Mouse (Mus musculus): Measurements from ENCODE around the gene Sgsh.
"Not testable (repeated sequence)": the region's sequence is repeated elsewhere in the genome, so short reads cannot be mapped to it uniquely, and the experiment has no call there.

The Sgsh gene

GRCm38 (mm10) chr11:119355443-119356385, at the start of gene Sgsh, which contains the start of gene Slc26a11:
Sgsh (minus strand) TSS chr11:119355536.
Slc26a11 (plus strand) TSS chr11:119355557.
- DNase-seq (ENCODE audit: low spot score): peak; percentile 95

- DNase-seq (ENCODE audit: low spot score): peak; percentile 70
Observed at GRCm38 (mm10) chr11:119404627-119405026, 49.3 kb upstream of the Sgsh start.

- no peak for DNase-seq (ENCODE audit: low spot score)
Observed at GRCm38 (mm10) chr11:119402501-119403160, 47.3 kb upstream of the Sgsh start.

- no peak for DNase-seq (ENCODE audit: low spot score)
Observed at GRCm38 (mm10) chr11:119396461-119396860, 41.1 kb upstream of the Sgsh start.

- DNase-seq (ENCODE audit: low spot score): no peak
Observed at GRCm38 (mm10) chr11:119395931-119396330, 40.6 kb upstream of the Sgsh start.

GRCm38 (mm10) chr11:119395394-119395793, 40.1 kb upstream of the Sgsh start:
- DNase-seq (ENCODE audit: low spot score): no peak

GRCm38 (mm10) chr11:119394210-119394609, 38.9 kb upstream of the Sgsh start:
- no peak for DNase-seq (ENCODE audit: low spot score)

- DNase-seq (ENCODE audit: low spot score): no peak
Observed at GRCm38 (mm10) chr11:119393483-119393804, 38.1 kb upstream of the Sgsh start.

- DNase-seq (ENCODE audit: low spot score): peak; percentile 64
Observed at GRCm38 (mm10) chr11:119392800-119393482, 37.6 kb upstream of the Sgsh start, which contains the start of gene Rnf213. Rnf213 (plus strand) TSS chr11:119393100.

GRCm38 (mm10) chr11:119392001-119392614, 36.8 kb upstream of the Sgsh start:
- peak; percentile 55 for DNase-seq (ENCODE audit: low spot score)

GRCm38 (mm10) chr11:119391386-119392000, 36.2 kb upstream of the Sgsh start:
- no peak for DNase-seq (ENCODE audit: low spot score)

- DNase-seq (ENCODE audit: low spot score): peak; percentile 59
Observed at GRCm38 (mm10) chr11:119390271-119391231, 35.2 kb upstream of the Sgsh start.

- peak; percentile 92 for DNase-seq (ENCODE audit: low spot score)
Observed at GRCm38 (mm10) chr11:119389851-119390270, 34.5 kb upstream of the Sgsh start.

GRCm38 (mm10) chr11:119387273-119387672, 31.9 kb upstream of the Sgsh start:
- not testable (repeated sequence) for DNase-seq (ENCODE audit: low spot score)

- DNase-seq (ENCODE audit: low spot score): no peak
Observed at GRCm38 (mm10) chr11:119386306-119386705, 31.0 kb upstream of the Sgsh start.

- DNase-seq (ENCODE audit: low spot score): no peak
Observed at GRCm38 (mm10) chr11:119384904-119385303, 29.6 kb upstream of the Sgsh start.

GRCm38 (mm10) chr11:119382338-119382850, 27.1 kb upstream of the Sgsh start:
- no peak for DNase-seq (ENCODE audit: low spot score)

GRCm38 (mm10) chr11:119381631-119382337, 26.4 kb upstream of the Sgsh start:
- DNase-seq (ENCODE audit: low spot score): no peak

- DNase-seq (ENCODE audit: low spot score): no peak
Observed at GRCm38 (mm10) chr11:119378551-119378950, 23.2 kb upstream of the Sgsh start.
